In genomic region chr11:35196777-35197176, GRCm38 (mm10) we compare ENCODE assay signal across 14 mouse cellular contexts.
DNase-seq lines count a peak whose midpoint lies in the region; ATAC-seq lines count a peak whose summit lies in the region.
"Had no signal": no experiment of that assay in that cellular context is flagged by ENCODE, and none has a peak within 500 bp of the region (broad histone marks: within the 10 kb centered on the region; RNA-seq: fewer than 3 reads in every experiment).

No protein-coding gene starts in this region.

- peak; percentile 22 to 23 for DNase-seq in gastrocnemius, adult 8-10 months (ENCODE audit: low spot score in 2 of 2)
- no peak for DNase-seq in gastrocnemius, postnatal 4 days (ENCODE audit: low spot score in 2 of 2)
- peak; percentile 47 for DNase-seq in urinary bladder, postnatal 14 days (ENCODE audit: low spot score)
- no peak for DNase-seq in urinary bladder, postnatal 4 days (ENCODE audit: low spot score in 2 of 2)
- DNase-seq in heart, postnatal 36 days: peak; percentile 35 to 37
- DNase-seq in lung, postnatal 4 days: peak; percentile 65 to 84
- DNase-seq in testis, postnatal 10 days (ENCODE audit: low spot score): no peak
- DNase-seq: adrenal gland, postnatal 10 days; kidney, postnatal 14 days; right cerebral cortex, postnatal 14 days; thymus, postnatal 25 days had no signal

- 0 out of 2 replicates have a peak, but pooled peaks cover 2% of the 10 kb centered on the region for H3K4me1 ChIP-seq in forebrain, embryonic 16.5 days (replicated peaks; ENCODE audit: control insufficient read depth, insufficient read depth, low read length)
- H3K4me1 ChIP-seq: embryonic facial prominence, embryonic 12.5 days had no signal

- H3K36me3 ChIP-seq in forebrain, embryonic 16.5 days (ENCODE audit: control insufficient read depth, insufficient read depth): no peaks in the 10 kb centered on the region
- H3K36me3 ChIP-seq: embryonic facial prominence, embryonic 12.5 days had no signal

- H3K4me3 ChIP-seq in forebrain, embryonic 16.5 days (replicated peaks; ENCODE audit: low read length): no peak overlapping the region
- H3K4me3 ChIP-seq: embryonic facial prominence, embryonic 12.5 days had no signal

- H3K9ac ChIP-seq in forebrain, embryonic 16.5 days (replicated peaks; ENCODE audit: low read depth, low read length): no peak overlapping the region
- H3K9ac ChIP-seq: embryonic facial prominence, embryonic 12.5 days had no signal

- no peak overlapping the region for H3K27ac ChIP-seq in forebrain, embryonic 16.5 days (ENCODE audit: low read length)
- H3K27ac ChIP-seq: embryonic facial prominence, embryonic 12.5 days had no signal

- WGBS in forebrain, embryonic 16.5 days: 76% methylated on average over 7 of the region's 7 CpGs

- H3K9me3 ChIP-seq in forebrain, embryonic 16.5 days (ENCODE audit: control insufficient read depth, low read length): no peaks in the 10 kb centered on the region
- H3K9me3 ChIP-seq: embryonic facial prominence, embryonic 12.5 days had no signal

- H3K27me3 ChIP-seq in forebrain, embryonic 16.5 days (replicated peaks; ENCODE audit: control insufficient read depth, insufficient read depth, low read length): no peaks in the 10 kb centered on the region
- H3K27me3 ChIP-seq: embryonic facial prominence, embryonic 12.5 days had no signal

- no peak for ATAC-seq in forebrain, embryonic 16.5 days
- ATAC-seq: forebrain, embryonic 14.5 days had no signal

- no peak overlapping the region for H3K4me2 ChIP-seq in forebrain, embryonic 16.5 days (ENCODE audit: low read length)
- H3K4me2 ChIP-seq: embryonic facial prominence, embryonic 12.5 days had no signal

- intact Hi-C loops in heart, postnatal 36 days (cut with DNase I): no loop called here

Comparison
In these comparisons a context has a peak if more than half of its experiments do, and no peak if none do; other contexts are left out.
1. DNase-seq: peak in gastrocnemius, adult 8-10 months (2 of 2), urinary bladder, postnatal 14 days (single experiment), heart, postnatal 36 days (2 of 2) and lung, postnatal 4 days (2 of 2); none in gastrocnemius, postnatal 4 days (0 of 2), urinary bladder, postnatal 4 days (0 of 2) and testis, postnatal 10 days (single experiment).